Mouse (Mus musculus): ENCODE data around the gene Atp8b3. TPM values are rescaled to one million over a fixed set of nuclear protein-coding genes. Genes with fewer than 3 reads are reported as not detected.

The Atp8b3 gene
- 0.02 TPM in 1 of 2 replicates, not detected in the other for polyA plus RNA-seq (2015; fragmentation: Nextera tagmentation; extraction: Ambion mirVana)

DNA sequence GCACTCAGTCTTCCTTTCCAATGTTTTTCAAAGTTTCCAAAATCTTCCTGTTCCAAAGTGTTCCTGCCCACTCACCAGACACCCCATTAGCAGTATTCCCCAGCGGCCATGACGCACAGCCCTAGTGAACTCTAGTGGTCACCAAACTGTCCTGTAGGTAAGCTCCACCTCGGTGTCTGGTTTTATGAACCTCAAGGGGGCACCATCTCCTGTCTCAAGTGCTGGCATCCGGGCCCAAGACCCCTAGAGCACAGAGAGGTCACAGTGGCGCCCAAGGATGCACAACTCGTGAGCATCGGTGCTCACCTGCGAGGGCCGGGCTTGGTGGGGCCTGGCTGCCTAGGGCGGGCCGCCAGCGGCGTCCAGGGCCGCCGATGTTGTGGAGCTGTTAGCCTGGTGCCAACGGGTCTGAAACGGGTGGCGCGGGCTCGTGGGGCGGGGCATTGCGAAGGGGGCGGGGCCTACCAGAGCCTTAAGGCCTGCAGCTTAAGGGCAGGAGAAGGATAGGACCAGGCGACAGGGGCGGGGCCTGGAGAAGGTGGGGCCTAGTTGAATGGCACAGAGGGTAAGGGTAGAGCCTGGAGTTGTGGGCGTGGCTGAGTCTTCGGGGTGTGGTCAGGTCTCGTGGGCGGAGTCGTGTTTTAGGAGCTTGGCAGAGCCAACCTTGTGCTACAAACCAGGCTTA is at the start of gene Atp8b3:
TSS of gene Atp8b3 (minus strand) at position 415 of the 685 bp plus-strand sequence.
- peaks cover 29% of the 10 kb centered on the region for H3K36me3 ChIP-seq (replicated peaks)
- H3K4me2 ChIP-seq = peak within 1 kb of the TSS; percentile 87
- H3K9me3 ChIP-seq (replicated peaks) = no peaks in the 10 kb centered on the region
- H3K27ac ChIP-seq (replicated peaks) = peak within 1 kb of the TSS; percentile 84
- 1% methylated on average over 30 of the region's 30 CpGs for WGBS (ENCODE audit: insufficient replicate concordance)
- H3K9ac ChIP-seq = peak within 1 kb of the TSS; percentile 60
- peaks cover 66% of the 10 kb centered on the region for H3K4me1 ChIP-seq (replicated peaks)
- peaks cover 22% of the 10 kb centered on the region for H3K27me3 ChIP-seq
- peak within 1 kb of the TSS; percentile 55 for H3K4me3 ChIP-seq (replicated peaks)
- peak; percentile 95 for ATAC-seq (ENCODE audit: insufficient read depth)

DNA sequence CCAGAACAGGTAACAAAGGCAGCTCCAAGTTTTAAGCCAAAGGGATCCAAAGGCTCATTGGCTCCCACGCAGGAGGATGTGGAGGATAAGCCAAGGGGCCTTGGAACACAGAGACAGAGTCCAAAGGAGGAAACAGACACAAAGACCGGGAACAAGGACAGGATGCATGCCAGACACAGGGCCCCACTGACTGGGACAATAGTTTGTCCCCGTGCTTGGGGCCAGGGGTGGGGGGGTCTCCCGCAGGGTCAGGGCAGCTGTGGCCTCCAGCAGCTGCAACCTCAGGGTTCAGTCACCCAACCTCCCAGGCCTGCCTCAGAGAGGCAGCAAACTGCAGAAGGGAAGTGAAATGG is 48.4 kb upstream of the Atp8b3 start:
- 58% methylated on average over 4 of the region's 4 CpGs for WGBS (ENCODE audit: insufficient replicate concordance)
- Histone ChIP-seq H3K27ac (replicated peaks) (0 out of 2 replicates have a peak overlapping the region, but pooled peaks have one; percentile 16), H3K4me2 (no peak overlapping the region), H3K36me3 (replicated peaks) (peaks cover 39% of the 10 kb centered on the region), H3K9me3 (replicated peaks) (no peaks in the 10 kb centered on the region), H3K9ac (no peak overlapping the region; the same call in 1 of the 2 replicates), H3K27me3 (no peaks in the 10 kb centered on the region), H3K4me3 (replicated peaks) (no peak overlapping the region), H3K4me1 (replicated peaks) (peaks cover 77% of the 10 kb centered on the region)
- no peak for ATAC-seq (ENCODE audit: insufficient read depth)

DNA sequence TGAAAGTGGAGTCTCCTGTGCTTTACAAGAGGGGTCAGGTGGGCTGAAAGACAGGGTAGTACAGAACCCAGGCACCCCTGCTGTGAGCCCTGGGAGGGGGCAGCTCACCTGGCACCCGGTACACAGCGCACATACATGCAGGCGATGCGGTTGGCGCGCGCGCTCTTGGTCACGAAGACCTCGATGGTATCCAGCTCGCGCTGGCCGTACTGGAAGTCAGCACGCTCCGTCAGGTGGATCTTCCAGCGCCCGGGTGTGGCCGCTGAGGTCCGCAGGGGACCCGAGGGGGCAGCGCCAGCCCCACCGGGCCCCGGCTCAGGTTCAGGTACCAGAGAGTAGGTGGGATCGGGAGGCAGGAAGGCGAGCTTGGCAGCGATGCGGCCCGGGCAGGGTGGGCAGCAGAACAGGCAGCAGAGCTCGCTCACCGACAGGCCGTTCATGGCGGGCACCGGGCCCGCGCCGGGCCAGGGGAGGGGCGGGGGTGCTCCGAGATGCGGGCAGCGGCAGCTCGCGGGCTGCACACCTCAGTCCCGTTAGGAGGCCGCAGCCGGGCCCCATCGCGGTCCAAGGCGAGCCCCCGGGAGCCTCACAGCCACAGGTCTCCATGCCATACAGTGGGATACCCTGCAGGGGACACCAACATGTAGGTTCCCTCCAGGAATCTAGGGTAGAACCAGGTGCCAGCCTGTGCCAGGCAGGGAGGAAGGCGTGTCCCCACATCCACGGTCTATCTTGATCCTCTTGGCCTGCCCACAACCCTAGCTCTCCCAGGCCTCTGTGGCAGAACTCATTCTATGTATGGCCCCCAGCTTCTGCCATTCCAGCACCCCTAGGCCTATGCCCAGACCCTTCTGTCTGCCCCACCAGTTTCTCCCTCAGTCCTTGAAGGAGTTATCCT is 47.7 kb upstream of the Atp8b3 start:
- H3K36me3 ChIP-seq (replicated peaks) = peaks cover 42% of the 10 kb centered on the region
- no peak overlapping the region; the same call in 1 of the 2 replicates for H3K9ac ChIP-seq
- H3K4me3 ChIP-seq (replicated peaks) = no peak overlapping the region
- no peak for ATAC-seq (ENCODE audit: insufficient read depth)
- no peak overlapping the region for H3K4me2 ChIP-seq
- 91% methylated on average over 47 of the region's 51 CpGs for WGBS (ENCODE audit: insufficient replicate concordance)
- H3K27me3 ChIP-seq = no peaks in the 10 kb centered on the region
- 0 out of 2 replicates have a peak overlapping the region, but pooled peaks have one; percentile 16 for H3K27ac ChIP-seq (replicated peaks)
- H3K9me3 ChIP-seq (replicated peaks) = no peaks in the 10 kb centered on the region
- peaks cover 77% of the 10 kb centered on the region for H3K4me1 ChIP-seq (replicated peaks)

DNA sequence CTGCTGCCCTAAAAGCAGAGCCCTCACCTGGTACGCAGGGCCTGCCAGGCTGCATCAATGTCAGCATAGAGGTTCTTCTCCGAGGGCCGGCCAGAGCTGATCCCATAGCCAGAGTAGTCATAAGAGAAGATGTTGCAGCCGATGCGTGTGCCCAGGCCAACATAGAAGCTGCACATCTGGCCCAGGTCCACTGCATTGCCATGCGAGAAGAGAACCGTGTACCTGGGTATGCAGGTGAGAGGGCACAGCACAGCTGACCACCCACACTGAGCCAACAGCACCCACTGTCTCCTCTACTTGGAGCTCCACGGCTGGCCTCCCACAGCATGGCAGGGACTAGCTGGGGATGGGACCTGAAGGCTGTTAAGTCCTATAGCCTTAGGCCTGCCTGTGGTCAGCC is 46.7 kb upstream of the Atp8b3 start:
- Histone ChIP-seq H3K9ac (no peak overlapping the region), H3K4me2 (no peak overlapping the region), H3K4me1 (replicated peaks) (peaks cover 70% of the 10 kb centered on the region), H3K4me3 (replicated peaks) (no peak overlapping the region), H3K27ac (replicated peaks) (no peak overlapping the region), H3K9me3 (replicated peaks) (no peaks in the 10 kb centered on the region), H3K27me3 (no peaks in the 10 kb centered on the region), H3K36me3 (replicated peaks) (peaks cover 46% of the 10 kb centered on the region)
- WGBS (ENCODE audit: insufficient replicate concordance) = 85% methylated on average over 8 of the region's 8 CpGs
- no peak for ATAC-seq (ENCODE audit: insufficient read depth)

DNA sequence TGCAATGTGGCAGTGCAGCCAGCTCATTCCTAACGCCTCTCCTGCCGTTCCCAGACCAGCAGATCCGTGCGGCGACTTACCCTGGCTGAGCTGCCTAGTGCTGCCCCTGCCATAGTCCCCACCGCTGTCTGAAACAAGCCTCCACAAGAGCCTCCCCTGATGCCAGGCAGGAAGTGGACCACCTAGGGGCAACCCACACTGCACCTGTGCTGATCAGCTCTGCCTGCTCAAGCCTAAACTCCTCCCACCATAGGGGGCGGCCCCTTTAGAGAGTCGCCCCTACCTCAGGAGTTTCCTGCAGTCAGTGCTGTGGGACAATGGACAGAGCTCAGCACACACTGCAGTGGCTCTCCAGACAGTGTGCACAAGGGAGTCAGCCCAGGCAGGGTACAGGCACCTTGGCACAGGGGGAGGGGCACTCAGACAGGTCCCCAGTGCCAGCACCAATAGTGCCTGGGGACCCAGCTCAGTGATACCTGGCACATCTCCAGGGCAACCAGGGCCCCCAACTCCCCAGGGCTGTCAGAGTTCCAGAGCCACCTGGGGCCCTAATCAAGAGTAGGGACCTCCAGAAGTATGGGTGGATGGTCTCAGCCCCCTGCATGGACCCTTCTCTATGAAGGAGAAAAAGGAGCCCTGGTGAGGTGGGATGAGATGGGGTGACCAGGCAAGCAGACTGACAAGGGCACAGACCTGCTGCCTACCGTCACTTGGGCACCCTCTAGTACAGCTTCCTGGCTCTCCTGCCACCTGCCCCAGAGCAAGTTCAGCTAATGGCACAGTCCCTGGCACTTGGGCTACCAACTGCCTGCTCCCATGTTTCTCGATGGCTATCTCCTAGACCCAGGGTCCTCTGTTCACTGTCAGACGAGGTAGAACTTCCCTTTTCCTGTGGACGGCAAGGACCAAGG is 46.0 kb upstream of the Atp8b3 start:
- no peaks in the 10 kb centered on the region for H3K9me3 ChIP-seq (replicated peaks)
- no peak overlapping the region for H3K9ac ChIP-seq
- no peak overlapping the region for H3K4me3 ChIP-seq (replicated peaks)
- peak; percentile 11; the same call in 1 of the 2 replicates for ATAC-seq (ENCODE audit: insufficient read depth)
- 0 out of 2 replicates have a peak overlapping the region, but pooled peaks have one; percentile 16 for H3K27ac ChIP-seq (replicated peaks)
- no peak overlapping the region for H3K4me2 ChIP-seq
- 65% methylated on average over 12 of the region's 12 CpGs for WGBS (ENCODE audit: insufficient replicate concordance)
- peaks cover 69% of the 10 kb centered on the region for H3K4me1 ChIP-seq (replicated peaks)
- peaks cover 46% of the 10 kb centered on the region for H3K36me3 ChIP-seq (replicated peaks)
- H3K27me3 ChIP-seq = no peaks in the 10 kb centered on the region

DNA sequence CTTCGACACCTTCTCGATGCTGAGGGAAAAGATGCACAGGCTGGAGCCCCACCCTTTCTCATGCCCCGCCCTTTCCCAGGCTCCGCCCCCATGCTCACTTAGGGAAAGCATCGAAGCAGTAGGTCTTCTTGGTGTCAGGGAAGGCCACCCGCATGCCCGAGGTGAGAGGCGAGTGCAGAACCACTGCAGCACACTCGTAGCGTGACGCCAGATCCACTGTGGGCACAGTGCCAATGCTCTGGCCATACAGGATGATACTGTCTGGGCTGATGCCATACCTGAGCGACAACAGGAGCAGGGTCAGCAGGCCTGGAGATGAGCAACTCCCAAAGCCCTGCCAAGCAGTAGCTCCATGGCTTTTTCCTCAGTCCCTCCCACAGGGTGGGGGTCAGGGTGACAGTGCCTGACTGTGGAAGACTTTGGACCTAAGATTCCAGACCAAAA is 45.1 kb upstream of the Atp8b3 start:
- no peak for ATAC-seq (ENCODE audit: insufficient read depth)

DNA sequence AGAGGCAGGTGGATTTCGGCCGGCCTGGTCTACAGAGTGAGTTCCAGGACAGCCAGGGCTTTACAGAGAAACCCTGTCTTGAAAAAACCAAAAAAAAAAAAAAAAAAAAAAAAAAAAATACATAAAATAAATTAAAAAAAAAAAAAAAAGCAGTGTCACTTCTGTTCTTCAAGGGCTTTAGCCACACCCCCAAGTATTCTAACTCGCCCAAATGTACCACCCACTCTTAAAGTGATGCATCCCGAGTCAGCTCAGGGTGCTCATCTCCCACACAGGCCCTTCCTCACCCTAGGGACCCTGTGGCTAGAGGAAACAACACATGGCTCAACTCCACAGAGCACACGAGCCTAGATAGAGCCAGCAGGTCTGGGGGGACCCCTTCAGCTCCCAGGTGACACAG is 44.1 kb upstream of the Atp8b3 start:
- Histone ChIP-seq H3K4me1 (replicated peaks) (peaks cover 69% of the 10 kb centered on the region), H3K9ac (no peak overlapping the region), H3K27ac (replicated peaks) (no peak overlapping the region), H3K36me3 (replicated peaks) (peaks cover 46% of the 10 kb centered on the region), H3K9me3 (replicated peaks) (no peaks in the 10 kb centered on the region), H3K27me3 (no peaks in the 10 kb centered on the region), H3K4me3 (replicated peaks) (no peak overlapping the region), H3K4me2 (no peak overlapping the region)
- no peak for ATAC-seq (ENCODE audit: insufficient read depth)
- 72% methylated on average over 5 of the region's 5 CpGs for WGBS (ENCODE audit: insufficient replicate concordance)

More for the DNA sequence above, 45.1 kb upstream of the Atp8b3 start:
- no peak overlapping the region for H3K4me2 ChIP-seq
- no peaks in the 10 kb centered on the region for H3K27me3 ChIP-seq
- no peak overlapping the region; the same call in 1 of the 2 replicates for H3K27ac ChIP-seq (replicated peaks)
- H3K4me3 ChIP-seq (replicated peaks) = no peak overlapping the region
- 62% methylated on average over 12 of the region's 12 CpGs for WGBS (ENCODE audit: insufficient replicate concordance)
- peaks cover 46% of the 10 kb centered on the region for H3K36me3 ChIP-seq (replicated peaks)
- H3K4me1 ChIP-seq (replicated peaks) = peaks cover 69% of the 10 kb centered on the region
- H3K9ac ChIP-seq = no peak overlapping the region
- no peaks in the 10 kb centered on the region for H3K9me3 ChIP-seq (replicated peaks)

DNA sequence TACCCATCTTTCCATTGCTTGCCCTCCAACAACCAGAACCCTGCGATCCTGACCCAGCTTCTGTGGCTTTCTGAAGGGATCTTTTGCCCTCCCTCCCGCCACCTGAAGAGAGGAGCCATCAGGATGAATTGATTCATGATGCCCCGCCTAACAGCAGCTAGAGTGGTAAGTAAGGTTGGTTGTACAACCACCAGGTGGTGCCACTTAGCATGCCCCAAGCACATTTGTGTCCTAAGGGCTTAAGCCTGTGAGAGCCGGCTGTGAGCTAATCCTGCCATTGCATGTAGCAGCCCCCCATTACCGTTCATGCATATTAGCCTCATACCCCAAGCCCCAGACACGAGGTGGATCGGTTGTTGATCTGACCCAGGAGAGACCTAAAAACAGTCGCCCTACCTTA is 40.0 kb upstream of the Atp8b3 start:
- peak overlapping the region; percentile 94 for H3K9ac ChIP-seq
- H3K27ac ChIP-seq (replicated peaks) = peak overlapping the region; percentile 97
- peaks cover 32% of the 10 kb centered on the region for H3K36me3 ChIP-seq (replicated peaks)
- peak overlapping the region; percentile 93 for H3K4me3 ChIP-seq (replicated peaks)
- H3K4me2 ChIP-seq = peak overlapping the region; percentile 99
- ATAC-seq (ENCODE audit: insufficient read depth) = peak; percentile 30
- H3K9me3 ChIP-seq (replicated peaks) = no peaks in the 10 kb centered on the region
- no peaks in the 10 kb centered on the region for H3K27me3 ChIP-seq
- WGBS (ENCODE audit: insufficient replicate concordance) = 7% methylated on average over 8 of the region's 8 CpGs
- H3K4me1 ChIP-seq (replicated peaks) = peaks cover 64% of the 10 kb centered on the region

DNA sequence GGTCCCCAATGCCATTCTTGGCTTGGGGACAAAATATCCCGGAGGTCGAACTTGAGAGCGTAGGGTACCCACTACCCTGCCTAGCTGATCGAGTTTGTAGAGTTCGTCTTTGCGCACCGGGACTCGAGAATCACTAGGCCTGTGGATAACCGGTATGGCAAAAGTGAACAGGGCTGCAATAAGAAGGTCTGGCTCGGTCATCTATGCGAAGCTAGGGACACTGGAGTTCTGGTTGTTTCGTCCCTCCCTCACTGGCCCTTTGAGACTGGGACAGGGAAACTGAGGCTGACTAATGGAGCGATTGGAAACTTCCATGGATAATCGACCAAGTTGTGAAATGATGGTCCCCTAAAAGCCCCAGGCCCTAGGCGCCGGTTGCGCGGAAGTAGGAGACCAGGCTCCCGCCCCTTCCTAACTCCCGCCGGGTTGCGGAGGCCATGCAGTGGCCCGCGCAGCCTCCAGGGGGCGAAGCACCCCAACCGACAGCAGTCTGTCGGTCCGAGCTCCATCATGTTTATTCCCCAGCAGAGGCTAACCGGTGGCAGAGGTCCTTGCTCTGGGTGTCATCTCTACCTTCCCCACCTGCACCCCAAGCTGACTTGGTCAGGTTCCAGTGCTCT is 39.3 kb upstream of the Atp8b3 start:
- WGBS (ENCODE audit: insufficient replicate concordance) = under 1% methylated on average over 29 of the region's 29 CpGs

More for the DNA sequence above, 39.3 kb upstream of the Atp8b3 start:
- Histone ChIP-seq H3K9me3 (replicated peaks) (no peaks in the 10 kb centered on the region), H3K4me3 (replicated peaks) (peak overlapping the region; percentile 93), H3K4me1 (replicated peaks) (peaks cover 64% of the 10 kb centered on the region), H3K27me3 (no peaks in the 10 kb centered on the region), H3K9ac (peak overlapping the region; percentile 94), H3K36me3 (replicated peaks) (peaks cover 26% of the 10 kb centered on the region), H3K4me2 (peak overlapping the region; percentile 99), H3K27ac (replicated peaks) (peak overlapping the region; percentile 97)
- ATAC-seq (ENCODE audit: insufficient read depth) = peak; percentile 49

All from liver, embryonic 15.5 days (tissue).